Mouse (Mus musculus): ENCODE data around the gene Acsm1.
"Not testable (repeated sequence)": the region's sequence is repeated elsewhere in the genome, so short reads cannot be mapped to it uniquely, and the experiment has no call there.

Gene Acsm1

DNA sequence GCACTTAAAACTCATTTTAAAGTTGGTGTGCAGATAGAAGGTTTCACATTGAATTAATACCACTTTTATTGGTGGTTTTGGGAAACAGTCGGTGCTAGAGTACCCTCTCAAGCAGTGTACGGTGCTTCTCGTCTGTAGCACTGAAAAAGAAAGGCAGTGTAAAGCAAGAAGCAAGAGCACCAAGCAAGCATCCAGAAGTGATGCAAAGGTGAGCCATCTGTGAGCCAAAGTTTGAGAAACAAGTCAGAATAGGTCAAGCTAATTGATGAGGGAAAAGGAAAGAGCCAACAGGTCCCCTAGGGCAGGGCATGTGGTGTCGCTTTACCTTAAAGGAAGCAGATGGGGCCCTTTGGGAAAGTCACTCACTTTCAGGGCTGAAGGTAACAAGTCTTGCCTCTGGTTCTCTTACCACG lies at the start of gene Acsm1:
TSS of gene Acsm1 (plus strand) at position 363 of the 413 bp plus-strand sequence.
- DNase-seq (ENCODE audit: low spot score in 2 of 2): no peak

DNA sequence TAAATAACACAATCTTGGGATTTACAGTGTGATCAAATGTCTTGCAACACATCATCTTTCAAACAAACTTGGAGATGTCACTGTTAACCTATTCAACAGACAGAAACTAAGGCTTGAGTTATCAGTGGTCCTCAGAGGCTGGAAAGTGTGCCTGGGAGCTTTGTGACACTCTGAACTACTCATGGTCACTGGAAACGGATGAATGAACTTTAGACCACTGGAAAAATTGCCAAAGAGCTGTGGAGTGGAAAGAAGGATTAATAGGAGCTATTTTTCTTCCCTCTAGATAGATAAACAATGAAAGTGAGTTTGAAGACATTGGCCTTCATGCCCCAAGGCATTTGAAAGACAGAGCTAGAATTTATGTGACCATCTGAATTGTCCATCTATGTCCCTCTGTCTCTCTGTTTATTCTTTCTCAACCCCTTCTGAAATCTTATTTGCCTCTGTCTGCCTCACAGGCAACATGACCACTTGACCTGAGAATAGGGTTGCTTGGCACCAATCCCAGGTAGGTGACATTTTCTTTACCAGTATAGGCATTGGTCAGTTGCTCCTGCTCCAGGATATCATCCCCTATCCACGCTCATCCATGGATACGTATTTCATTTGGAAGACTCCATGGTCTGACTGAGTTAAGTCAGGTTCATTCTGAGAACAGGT lies 46.9 kb upstream of the Acsm1 start:
- DNase-seq (ENCODE audit: low spot score in 2 of 2): no peak

DNA sequence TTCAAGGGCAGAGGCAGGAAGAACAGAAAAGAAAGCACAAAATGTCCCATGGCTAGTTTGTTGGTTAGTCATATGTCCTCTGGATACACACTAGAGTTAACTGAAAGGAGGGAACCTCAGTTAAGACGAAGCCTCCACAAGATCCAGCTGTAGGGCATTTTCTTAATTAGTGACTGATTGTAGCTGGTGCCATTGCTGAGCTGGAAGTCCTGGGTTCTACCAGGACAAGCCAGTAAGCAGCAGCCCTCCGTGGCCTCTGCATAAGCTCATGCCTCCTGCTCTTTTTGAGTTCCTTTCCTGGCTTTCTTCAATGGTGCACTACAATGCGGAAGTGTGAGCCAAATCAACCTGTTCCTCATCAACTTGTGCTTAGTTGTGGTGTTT lies 46.4 kb upstream of the Acsm1 start:
- no peak for DNase-seq (ENCODE audit: low spot score in 2 of 2)

DNA sequence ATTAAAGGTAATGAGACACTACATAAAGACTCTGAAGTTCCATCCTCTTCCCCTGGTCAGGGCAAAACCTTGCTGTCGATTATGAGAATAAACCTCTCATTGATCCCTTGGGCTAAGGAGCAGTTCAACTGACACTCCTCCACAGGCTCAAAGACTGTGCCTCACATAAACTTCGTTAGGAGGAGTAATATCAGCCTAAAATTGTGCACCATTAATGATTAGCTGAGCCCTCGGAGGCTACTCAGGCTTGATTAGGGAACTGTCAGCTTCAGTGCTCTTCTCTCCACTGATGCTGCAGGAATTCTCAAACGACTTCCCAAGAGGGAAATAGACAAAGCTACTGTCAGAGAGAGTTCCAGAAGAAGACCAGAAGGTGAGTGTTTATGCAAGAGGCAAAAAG lies 45.4 kb upstream of the Acsm1 start:
- DNase-seq (ENCODE audit: low spot score in 2 of 2): no peak

DNA sequence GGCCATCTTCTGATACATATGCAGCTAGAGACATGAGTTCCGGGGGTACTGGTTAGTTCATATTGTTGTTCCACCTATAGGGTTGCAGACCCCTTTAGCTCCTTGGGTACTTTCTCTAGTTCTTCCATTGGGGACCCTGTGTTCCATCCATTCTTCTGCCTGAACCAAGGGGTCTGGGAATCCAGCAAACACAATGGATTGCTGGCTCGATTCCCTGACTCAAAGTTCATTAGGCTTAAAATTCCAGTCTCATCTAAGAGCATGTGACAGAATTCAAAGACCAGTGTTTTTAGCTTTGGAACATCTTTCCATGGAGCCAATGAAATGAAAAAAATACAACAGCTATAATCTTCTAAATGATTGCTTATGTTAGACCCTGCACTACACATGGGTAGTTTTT lies 44.4 kb upstream of the Acsm1 start:
- not testable (repeated sequence) for DNase-seq (ENCODE audit: low spot score in 2 of 2)

DNA sequence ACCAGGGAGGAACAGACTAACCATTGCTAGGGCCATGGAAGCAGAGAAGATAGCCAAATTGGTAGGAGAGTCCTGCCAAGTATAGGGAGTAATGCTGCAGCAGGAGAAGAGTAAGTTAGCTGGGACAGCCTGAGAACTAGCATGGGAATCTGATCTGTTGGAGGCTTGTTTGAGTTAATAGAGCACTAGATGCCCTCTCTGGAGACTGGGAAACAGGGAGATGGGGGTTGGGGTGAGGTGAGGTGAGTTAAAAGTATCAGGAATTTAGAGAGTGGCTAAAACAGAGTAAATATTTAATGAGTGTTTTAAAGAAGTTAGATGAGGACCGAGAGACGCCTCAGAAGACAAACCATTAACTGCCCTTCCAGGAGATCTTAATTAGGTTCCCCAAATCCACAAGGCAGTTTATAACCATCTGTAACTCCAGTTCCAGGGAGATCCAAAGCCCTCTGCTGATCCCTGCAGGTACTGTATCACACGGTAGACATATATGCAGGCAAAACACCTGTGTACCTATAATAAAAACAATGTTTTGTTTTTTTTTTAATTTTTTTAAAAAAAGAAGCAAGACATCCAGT lies 12.2 kb upstream of the Acsm1 start:
- no peak for DNase-seq (ENCODE audit: low spot score in 2 of 2)

DNA sequence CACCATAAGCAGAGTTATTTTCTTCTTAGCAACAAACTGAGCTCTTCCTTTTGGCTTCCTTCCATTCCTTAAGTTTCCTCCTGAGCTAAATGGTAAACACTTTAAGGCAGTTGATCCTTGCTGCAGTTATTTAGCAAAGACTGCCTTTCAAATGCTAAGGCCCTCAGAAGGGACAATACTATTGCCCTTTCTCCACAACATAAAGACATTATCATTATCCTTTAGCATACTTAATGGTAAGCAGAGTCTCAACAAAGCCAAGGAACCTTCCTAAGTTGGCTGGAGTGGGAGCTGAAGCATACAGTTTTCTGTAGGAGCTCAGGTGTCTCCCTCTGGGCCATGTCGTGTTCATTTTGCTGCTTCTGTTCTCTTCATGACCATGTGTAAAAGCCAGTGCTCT lies 11.5 kb upstream of the Acsm1 start:
- no peak for DNase-seq (ENCODE audit: low spot score in 2 of 2)

DNA sequence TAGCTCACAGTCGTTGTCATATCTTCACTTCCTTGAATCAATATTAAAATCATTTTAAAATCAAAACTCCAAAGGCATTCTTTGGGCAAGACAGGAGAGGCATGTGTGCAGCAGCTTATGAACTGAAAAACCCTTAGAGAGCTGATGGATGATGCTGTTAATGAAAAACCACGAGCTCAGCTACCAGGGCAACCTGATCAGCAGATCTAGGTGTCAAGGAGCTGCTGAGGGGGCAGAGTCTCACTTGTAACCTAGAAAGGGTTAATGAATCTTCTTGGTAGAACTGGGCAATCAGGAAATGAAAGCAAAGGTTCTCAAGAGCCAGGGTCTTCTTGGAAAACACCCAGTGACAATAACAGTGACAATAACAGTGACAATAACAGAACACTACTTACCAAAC lies 10.3 kb upstream of the Acsm1 start:
- no peak for DNase-seq (ENCODE audit: low spot score in 2 of 2)

DNA sequence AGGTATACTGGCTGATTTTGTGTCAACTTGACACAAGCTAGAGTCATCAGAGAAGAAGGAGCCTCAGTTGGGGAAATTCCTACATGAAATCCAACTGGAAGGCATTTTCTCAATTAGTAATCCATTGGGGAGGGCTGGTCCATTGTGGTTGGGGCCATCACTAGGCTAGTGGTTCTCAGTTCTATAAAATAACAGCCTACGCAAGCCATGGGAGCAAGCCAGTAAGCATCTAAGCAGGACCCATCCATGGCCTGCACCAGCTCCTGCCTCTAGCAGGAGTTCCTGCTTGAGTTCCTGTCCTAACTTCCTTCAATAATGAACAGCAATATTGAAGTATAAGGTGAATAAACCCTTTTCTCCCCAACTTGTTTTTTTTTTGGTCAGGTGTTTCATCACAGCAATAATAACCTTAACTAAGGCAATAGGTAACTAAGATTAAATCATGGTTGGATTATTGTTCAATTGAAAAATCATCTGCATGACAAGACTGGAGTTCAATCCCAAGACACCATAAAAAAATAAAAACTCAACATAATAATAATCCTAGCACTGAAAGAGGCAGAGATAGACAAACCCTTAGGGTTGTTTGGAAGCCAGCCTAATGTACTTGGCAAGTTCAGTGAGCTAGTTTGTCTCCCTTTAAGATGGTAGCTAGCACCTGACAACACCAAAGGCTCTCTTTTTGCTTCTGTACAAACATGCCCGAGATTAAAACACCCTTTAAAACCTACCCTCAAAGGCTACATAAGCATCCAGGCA lies 5.5 kb upstream of the Acsm1 start:
- DNase-seq (ENCODE audit: low spot score in 2 of 2): no peak

DNA sequence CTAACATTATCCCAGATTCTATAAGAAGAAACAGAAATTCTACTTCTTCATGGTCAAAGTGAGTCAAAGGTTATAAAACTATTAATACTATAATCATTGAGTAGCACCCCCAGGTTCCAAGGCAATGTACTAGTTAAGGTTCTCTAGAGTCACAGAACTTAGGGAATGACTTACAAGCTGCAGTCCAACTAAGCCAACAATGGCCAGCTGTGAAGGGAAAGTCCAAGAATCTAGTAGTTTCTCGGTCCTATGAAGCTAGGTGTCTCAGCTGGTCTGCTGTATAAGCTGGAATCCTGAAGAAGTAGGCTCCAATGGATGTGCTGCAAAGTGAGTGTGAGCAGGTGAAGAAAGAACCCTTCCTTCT lies 4.9 kb upstream of the Acsm1 start:
- DNase-seq (ENCODE audit: low spot score in 2 of 2): no peak

DNA sequence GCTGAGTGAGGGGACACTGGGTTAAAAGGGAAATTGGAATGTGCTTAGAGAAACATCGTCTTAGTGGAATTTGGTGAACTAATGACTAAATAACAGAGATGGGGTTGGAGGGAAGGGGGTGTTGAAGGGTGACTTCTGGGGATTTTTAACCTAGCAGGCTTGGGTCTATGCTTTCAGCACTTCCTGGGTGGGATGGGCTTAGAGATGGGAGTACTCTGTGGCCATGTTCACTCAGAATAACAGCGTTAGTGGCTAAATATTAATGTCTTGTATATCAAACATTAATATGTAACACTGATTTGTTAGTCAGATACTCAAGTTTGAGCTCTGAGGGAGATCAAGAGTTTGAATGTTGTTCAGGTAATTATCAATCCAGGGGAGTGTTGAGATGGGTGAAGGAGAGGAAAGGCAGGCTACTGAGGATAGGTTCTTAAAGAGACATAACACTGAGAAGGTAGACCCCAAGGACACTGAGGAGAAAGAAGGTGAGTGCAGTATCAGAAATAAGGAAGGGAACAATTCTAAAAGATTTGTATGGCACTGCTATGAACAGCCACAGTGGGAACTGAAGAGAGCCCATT lies 1.8 kb upstream of the Acsm1 start:
- no peak for DNase-seq (ENCODE audit: low spot score in 2 of 2)

DNA sequence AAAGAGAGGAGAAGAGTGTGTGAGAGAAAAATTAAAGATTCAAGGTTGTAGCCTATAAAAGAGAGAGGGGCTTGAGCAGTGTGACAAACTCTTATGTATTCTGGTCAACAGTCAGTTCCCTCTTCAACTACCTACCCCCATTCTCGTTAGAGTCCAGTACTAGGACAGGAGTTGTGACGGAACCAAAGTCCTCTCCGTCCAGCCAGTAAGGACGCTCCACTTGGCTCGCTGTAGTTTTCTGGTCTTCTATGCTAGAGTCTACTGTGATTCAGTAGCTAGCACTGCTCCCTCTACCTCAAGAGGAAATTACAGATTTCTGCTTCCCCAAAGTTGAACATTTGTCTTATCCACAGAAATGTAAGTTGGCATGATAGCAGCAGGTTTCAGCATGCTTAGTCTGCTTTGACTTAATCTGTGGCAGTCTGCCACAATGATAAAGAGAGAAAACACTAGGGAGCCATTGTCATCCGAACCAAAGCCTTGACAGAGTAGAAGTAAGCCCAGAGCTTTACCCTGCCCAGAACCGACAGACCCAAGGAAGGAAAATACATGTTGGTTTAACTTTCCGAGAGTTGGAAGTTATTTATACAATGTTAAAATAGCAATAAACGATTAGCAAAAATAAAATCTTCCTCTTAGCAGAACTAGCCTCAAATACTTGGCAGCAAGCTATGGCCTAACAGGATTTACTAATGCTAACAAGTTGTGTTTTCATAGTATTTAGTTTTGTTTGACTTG lies 731 bp upstream of the Acsm1 start:
- DNase-seq (ENCODE audit: low spot score in 2 of 2): no peak

DNA sequence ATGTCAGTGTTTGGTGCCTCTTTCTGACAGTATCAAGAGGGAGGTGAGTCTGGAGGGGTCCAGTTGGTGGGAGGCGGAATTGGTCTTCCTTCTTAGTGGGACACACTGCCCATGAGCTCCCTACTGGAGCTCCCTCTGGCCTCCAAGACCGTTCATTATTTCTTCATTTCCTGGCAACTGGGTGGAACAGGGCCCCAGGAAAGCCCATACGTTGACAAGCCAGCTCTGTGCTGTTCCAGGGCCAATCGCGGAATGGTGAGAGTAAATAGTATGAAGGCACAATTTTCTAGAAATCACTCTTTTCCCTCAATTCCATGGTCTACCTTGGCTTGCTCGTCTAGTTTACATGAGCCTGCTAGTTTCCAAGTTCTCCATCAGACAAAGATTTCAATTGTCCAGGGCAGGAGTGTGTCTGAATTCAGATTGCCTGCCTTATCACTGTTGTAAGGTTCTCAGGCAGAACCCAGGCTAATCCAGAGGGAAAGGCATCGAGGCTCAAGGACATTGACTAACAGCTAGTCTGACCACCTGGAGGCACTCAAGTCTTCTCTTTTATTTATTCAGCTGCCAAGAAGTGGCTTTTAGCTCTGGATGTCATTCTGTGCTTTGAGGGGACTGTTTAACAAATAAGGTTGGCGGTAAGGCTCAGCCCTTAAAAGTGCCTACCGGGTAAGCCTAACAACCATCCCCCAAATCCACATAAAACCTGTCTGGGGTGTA lies 1.1 kb downstream of the Acsm1 start:
- DNase-seq (ENCODE audit: low spot score in 2 of 2): no peak

DNA sequence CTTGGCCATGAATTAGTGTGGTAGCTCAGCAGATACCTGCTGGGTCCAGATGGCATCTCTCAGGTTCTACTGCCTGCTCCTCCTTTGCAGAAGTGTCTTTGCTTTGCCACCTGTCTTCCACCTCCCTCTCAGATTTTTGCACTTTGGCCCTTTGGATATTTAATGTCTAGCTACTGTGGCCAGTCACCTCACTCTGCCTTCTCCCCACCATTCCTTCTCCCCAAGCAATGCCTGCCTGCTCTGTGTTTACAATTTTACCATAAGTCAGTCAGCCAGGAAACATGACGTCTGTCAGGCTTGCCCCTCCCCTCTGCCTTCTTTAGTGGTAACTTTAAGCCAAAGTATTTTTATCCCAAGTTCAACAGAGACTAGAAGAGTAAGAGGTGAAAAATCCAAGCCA lies 9.7 kb downstream of the Acsm1 start:
- DNase-seq (ENCODE audit: low spot score in 2 of 2): no peak

DNA sequence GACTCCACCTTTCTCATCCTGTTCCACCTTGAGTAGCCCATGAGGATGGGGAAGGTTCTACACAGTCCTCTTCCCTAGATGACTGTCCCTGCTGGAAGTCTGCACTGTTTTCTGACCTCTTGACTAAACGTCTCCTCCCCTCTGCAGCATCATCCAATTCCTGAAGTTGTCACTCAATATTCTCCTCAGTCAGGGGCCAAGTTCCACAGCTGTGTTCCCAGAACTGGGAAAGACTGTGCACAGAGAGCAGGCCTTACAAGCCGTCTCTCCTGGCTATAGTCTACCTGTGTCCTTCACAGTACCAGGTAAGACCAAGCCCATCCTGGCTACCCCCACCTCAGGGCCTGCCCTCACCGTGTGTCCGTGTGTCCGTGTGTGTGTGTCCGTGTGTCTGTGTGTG lies 10.8 kb downstream of the Acsm1 start:
- DNase-seq (ENCODE audit: low spot score in 2 of 2): no peak

DNA sequence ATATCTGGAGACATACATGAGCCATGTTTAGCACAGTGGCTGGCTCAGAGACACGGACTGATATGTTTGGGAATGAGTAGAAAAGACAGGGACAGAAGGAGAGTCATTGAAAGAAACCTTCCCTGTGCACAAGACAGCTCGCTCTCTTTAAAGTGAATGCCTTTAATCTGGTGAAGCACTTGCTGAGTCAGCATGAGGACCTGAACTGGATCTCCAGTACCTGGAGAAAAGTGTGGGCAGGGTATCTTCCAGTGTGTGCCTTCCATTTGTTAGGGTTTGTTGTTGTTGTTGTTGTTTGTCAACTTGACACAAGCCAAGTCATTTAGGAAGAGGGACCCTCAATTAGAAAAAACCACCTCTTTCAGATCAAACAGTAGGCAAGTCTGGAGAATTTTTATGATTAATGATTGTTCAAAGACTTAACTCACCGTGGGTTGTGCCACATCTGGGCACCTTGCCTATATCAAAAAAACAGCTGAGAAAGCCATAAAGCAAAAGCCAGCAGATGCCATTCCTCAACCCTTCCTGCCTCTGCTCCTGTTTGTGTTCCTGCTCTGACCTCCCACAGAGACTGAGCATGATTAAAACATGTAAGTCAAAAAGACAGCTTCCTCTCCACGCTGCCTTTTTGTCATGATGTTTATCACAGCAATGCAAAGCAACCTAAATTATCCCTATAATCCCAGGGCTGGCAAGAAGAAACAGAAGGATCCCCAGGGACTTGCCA lies 11.5 kb downstream of the Acsm1 start:
- no peak for DNase-seq (ENCODE audit: low spot score in 2 of 2)

DNA sequence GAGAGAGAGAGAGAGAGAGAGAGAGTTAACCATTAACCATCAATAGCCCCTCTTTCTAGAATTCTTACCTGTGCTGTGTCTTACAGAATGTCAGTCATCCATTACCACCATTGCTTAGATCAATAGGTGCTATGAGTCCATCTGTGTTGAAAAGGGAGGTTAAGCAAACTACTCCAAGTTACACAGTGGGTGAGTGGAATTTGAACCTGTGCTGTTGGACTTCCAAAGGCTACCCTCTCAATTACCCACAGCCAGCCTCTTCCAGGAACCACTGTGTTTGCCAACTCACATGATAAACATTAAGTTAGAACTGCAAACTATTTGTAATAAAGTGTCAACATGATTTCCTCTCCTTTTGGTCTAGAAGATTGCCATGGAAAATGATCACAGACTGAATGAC lies 13.3 kb downstream of the Acsm1 start:
- DNase-seq (ENCODE audit: low spot score in 2 of 2): no peak

DNA sequence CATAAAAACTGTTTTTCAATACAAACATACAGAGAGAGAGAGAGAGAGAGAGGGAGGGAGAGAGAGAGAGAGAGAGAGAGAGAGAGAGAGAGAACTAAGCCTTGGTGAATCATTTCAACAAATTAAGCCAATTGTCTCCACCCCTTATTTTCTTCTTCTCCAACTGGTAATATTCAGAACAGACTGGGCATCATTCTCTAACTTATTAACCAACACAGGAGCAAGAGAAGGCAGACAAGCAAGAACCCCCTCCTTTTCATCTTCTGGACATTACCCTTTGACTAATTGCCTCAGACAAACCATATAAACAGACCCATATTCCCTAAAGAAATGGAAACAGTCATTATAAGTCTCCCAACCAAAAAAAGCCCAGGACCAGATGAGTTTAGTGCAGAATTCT lies 31.9 kb downstream of the Acsm1 start:
- no peak for DNase-seq (ENCODE audit: low spot score in 2 of 2)

DNA sequence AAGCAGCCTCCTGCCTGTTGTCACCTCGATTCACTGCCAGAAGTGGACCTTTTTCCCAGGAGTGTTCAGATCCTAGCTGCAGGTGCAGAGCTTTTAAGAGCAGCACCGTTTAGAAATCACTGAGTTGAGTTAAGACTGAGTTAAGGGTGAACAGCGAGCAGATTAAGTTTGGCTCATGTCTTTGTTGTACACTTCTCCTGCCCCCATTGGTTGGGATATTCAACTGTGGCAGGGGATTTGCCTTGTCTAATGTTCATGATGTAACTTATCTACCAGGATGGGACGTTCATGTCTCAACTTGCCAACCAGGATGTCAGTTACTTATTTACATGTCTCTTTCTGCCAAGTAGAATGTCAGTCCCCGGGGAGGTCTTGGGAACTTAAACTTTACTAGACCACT lies 35.5 kb downstream of the Acsm1 start:
- no peak for DNase-seq (ENCODE audit: low spot score in 2 of 2)

DNA sequence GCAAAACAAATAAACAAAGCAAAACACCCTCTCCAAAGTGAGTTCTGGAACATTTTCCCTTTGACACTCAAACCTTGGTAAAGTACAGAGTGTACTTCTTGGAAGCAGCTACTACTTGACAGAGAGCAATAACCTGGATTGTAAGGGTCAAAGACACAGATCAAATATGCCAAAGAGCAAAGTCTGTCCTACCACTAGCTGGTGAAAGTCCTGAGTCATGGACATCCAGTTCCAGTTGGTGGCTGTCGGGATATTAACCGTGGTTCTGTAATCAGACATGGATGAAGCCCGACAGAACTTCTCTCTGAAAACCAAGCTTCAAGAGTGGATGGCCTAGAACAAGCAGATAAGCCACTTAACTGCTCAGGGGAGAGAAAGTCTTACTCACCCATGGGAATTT lies 61.1 kb downstream of the Acsm1 start:
- no peak for DNase-seq (ENCODE audit: low spot score in 2 of 2)

DNA sequence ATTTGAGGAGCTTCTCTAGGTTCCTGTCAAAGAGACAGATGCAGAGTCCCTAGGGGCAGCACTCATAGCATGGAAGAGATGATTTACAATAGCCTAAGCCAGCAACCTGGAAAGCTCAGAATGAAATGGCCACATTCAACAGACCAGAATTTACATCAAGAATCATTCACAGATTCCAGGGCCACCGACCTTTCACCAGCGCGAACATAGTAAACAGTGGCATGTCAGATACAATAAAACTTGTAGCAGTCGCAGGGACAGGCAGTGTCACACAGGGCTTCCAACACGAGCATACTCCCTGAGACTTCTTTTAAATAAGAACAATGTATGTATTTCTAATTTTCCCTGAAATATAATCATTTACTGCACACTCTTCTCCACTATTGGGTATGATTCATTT lies 63.6 kb downstream of the Acsm1 start:
- DNase-seq (ENCODE audit: low spot score in 2 of 2): no peak

All from urinary bladder, adult 18-20 months (tissue).